Mouse (Mus musculus): ENCODE results near the gene Ly6g6c.
"Not testable (repeated sequence)": the region's sequence is repeated elsewhere in the genome, so short reads cannot be mapped to it uniquely, and the experiment has no call there.

The Ly6g6c gene

DNA sequence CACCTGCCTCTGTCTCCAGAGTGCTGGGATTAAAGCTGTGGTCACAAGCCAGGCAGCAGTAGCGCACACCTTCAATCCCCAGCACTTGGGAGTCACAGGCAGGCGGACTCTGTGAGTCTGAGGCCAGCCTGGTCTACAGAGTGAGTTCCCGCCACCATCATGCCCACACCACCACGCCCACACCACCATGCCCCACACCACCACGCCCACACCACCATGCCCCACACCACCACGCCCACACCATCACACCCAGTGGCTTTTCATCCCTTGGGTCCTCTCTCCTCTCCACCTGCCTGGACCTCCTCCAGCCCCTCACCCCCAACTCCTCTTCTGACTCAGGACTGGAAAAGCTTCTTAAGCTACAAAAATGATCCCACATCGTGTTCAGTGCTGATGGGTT is 33.3 kb upstream of the Ly6g6c start:
- no peak for DNase-seq

DNA sequence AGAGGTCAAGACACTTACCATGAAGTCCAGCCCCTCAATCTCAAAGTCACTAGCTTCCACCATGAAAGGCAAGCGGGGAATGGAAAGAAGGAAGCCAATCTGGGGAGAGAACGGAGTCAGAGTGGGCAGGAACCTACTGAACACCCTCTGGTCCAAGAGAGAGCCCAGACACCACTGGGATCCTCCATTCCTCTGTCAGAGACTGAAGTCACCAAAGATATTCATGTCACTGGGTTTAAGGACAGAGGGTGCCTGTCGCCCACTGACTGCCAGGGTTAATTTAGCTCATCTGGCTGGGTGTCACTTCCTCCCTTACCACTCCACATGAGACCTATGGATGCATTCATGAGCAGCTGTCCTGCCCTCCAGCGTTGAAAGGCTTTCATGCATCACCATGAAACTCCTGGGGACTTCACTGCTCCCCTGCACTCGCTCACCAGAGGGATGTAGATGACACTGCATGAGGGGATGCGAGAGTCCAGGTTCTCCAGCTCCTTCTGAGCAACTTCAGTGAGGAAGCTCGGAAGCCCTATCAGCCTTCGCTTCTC is 32.8 kb upstream of the Ly6g6c start:
- DNase-seq, result no peak

DNA sequence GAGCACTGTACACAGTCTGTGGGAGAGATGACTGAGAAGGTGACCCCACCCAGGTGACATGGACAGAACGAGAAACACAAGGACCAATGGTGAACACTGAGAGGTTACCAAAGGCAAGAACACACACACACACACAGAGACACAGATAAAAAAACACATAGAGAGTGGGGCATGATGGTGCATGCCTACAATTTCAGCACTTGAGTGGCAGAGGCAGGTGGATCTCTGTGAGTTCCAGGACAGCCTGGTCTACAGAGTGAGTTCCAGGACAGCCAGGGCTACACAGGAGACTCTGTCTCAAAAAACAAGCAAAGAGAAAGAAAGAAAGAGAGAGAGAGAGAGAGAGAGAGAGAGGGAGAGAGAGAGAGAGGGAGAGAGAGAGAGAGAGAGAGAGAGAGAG is 31.5 kb upstream of the Ly6g6c start:
- DNase-seq, result not testable (repeated sequence)

DNA sequence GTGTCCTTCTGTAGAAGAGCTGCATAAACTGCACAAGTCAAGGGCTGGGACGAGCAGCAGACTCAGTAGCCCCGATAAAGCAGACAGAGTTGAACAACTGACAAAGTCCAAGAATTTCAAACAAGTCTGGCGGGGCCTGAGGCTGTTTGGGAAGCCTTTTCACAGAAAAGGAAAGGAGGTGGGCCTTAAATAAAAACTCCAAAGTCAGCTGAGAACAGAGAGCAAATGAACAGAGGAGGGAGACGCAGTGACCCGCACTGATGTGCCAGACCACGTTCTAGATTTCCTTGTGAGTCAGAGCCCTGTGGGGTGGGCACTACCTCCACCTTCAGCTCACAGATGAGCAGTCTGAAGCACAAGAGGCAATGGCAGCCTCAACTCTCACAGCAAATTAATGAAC is 30.3 kb upstream of the Ly6g6c start:
- DNase-seq, result no peak

DNA sequence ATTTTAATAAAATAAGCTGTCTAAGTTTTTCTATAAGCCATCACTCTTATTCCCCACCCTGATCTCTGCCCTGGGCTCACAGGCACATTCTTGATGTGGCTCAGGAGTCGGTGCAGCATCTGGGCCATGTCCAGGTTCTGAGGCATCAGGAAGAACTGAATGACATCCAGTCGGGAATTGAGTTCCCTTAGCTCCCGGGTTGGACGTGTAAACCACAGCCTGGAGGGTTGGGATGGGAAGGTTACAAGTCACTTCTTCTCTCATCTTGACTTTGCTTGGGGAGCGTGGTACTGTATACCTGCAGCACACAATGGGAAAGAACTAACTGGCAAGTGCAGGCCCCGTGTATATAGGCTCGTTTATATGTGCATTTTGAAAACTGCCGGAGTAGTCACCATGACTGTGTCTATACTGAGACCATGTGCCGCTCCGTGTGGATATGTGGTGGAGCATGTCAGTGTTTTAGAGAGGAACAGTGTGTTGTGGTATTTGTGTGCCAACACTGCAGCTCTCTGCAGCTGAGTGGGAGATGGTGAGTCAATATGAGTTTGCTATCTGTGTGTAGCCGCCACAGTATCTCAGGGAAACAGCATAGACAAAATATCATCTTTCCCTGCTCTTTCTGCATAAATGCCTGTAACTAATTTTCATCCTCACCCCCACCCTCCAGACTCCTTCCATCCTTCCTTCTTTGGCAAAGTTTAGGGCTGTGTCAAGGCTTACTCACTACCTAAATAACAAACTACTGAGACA is 25.9 kb upstream of the Ly6g6c start:
- DNase-seq, result no peak

DNA sequence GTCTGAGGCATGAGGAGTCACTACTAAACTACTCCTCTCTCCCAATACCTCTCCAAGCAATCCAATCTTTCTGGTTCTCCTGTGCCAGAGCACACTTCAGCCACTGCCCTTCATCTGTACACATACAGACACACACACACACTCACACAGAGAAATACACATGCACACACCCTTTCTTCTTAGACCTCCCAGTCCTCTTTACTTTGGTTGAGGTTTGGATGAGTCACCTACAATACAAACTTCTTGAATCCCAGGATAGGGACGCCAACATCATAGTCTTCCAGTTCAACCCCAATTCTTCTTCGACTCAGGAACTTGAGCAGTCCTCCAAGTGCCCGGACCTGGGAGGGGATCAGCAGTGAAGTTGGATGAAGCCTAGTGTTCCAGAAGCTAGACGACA is 21.4 kb upstream of the Ly6g6c start:
- DNase-seq, result no peak

DNA sequence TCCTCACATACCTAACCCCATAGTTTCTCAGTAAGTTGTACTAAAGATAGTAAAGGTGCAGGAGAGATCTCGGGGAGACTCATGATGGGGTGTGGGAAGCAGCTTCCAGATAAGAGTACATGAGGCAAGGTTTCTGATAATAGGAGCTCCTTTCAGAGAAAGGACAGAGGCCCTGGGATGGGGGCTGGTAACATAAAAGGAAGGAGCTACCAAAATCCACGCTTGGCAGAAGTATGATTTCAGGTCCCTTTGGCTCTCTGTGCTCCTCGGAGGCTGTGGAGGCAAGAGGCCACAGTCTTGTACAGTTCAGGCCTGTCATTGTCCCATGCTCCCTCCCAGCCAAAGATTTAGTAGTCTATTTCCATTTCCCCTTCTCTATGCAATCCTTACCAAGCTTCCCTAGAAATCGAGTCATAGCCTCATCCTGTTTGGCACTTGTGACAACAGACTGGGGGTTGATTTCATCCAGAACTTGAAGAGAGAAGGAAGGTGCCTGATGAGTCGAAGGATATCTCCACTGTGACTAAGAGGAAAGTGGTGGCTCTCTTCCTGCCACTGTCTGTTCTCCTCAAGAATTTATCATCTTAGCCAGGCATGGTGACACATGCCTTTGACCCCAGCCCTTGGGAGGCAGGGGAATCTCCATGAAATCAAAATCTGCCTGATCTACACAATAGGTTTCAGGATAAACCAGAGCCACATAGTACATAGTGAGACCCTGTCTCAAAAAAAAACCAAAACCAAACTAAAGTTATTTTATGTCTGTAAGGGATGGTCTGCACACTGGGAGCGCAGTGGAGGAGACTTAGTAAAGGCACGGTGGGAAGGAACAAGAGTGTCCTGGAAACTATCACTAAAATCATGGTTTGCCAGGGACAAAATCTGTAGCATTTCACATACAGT is 20.0 kb upstream of the Ly6g6c start:
- DNase-seq, result no peak

DNA sequence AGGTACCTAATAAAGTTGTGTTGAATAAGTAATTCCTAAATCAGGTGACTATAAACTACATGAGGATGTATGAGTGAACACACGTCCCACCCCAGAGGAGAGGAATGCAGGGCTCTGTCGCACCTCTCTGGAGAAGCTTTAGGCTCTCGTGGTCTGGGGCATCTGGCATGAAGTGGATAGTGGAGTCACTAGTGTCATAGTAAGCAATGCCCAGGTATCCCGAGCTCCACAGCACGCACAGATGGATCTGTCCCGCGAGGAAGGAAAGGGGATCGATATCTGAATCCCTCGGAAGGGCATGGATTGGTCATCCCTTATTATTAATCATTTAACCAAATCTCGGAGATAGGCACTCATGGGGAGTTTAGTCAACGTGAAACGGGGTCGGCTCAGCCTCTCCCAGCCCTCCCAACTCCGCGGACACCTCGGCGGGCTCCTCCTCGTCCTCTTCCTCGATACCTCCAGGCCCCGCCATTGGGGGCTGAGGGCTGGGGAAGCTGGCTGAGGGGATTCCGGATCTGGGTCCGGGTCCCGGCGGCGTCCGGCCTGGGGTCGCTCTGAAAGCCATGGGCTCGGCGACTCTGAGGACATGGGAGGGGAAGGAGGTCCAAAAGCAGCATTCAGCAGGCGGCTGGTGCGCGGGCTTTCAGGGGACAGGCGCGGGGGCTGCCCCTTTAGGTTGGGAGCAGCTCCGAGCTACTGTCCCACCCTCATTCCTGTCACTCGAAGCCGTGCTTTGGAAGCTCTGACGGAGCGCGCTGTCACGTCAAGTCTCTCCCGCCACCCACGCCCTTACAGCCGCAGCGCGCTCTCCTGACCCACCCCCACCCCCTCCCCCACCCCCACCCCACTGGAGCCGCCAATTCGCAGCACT is 19.1 kb upstream of the Ly6g6c start:
- DNase-seq, result no peak

DNA sequence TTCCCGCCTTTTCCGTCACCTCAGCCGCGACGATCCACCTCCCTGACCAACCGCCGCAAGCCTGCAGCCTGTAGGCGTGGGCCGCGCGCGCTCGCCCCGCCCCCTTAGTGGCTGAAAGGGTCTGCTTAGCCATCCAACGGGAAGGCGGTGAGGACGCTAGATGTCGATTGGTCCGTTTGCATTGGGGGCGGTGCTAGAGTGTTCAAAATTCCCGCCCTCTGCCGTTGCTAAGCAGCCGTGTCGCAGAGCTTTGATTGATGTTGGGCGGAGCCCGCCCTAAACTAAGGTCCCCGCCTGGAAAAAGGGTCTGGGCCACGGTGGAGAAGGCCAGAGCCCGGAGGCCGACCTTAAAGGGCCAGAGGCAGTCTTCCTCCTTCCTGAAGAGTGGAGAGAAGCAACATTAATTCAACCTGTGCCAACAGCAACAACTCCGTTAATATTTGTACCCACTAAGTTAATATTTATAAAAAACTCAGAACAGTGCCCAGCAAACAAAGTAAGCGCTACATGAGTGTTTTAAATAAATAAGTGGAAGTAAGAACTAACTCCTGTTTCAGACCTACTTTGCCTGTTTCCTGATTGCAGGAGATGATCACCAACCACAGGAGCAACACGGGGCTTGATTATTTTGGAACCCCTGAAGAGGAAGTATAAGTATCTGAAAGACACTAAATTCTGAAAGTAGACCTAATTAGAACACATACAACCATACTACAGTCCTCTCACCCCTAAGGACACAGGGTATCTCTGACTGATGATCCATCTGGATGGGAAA is 18.3 kb upstream of the Ly6g6c start, which contains the start of gene Msh5:
Msh5 (minus strand) TSS at position 65 of the 775 bp plus-strand sequence.
- peak; percentile 98 for DNase-seq

DNA sequence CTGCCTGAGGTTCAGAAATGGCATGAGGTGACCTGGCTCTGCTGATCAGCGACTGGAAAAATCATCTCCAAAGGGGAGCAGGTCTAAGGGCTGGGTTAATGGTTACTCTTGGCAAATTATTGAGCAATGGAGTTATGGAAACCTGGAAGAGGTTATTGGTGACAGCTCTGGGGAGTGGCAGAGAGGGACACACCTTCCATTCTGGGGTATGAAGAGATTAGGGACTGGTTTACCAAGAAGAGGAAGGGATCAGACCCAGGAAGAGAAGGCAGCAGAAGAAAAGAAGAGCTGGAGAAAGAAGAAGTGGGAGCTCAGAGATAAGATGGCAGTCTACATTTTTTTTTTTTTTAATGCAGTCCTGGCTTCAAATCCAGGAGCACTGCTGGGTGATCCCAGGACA is 17.5 kb upstream of the Ly6g6c start:
- DNase-seq, result no peak

DNA sequence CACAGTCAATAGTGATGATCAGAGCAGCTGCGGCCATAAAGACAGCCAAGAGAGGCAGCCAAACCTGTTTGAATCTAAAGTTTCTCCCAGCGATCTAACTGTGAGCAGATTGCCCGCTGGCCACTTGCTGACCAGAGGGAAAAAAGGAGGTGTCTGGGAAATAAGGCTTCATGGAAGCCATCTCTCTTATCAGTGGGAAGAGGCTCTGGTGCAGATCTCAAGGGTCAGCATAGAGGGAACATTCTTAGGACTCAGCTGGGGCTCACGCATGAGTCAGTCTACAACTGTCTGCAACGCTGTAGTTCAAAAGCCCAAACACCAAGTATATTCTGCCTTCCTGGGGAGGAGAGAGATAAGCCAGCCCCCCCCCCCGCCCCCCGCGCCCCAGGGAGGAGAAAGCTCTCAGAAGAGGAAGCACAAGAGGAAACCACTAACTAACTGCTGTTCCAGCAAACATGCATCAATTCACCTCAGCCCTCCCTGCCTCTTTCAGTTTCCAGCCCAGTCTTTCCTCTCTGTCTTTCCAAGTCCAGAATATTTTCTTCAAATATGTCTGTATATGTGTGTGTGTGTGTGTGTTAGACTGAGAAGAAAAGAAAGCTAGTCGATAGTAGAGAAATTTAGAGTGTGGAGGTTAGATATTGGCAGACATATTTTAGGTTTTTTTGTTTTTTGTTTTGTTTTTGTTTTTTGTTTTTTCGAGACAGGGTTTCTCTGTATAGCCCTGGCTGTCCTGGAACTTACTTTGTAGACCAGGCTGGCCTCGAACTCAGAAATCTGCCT is 16.8 kb upstream of the Ly6g6c start:
- DNase-seq, result no peak

DNA sequence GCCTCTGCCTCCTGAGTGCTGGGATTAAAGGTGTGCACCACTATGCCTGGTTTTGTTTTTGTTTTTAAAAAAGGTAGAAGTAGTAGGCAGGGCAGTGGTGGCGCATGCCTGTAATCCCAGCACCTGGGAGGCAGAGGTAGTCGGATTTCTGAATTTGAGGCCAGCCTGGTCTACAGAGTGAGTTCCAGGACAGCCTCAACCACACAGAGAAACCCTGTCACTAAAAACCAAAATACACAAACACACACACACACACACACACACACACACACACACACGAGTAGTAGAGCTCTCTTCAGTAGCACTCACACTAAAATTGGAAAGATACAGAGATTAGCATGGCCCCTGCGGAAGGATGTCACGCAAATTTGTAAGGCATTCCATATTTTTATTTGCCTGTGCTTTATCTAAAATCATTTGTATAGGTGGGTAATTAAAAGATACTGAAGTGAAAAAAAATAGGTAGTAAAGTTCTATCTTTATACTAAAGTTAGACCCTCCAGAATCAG is 16.2 kb upstream of the Ly6g6c start:
- DNase-seq, result no peak

DNA sequence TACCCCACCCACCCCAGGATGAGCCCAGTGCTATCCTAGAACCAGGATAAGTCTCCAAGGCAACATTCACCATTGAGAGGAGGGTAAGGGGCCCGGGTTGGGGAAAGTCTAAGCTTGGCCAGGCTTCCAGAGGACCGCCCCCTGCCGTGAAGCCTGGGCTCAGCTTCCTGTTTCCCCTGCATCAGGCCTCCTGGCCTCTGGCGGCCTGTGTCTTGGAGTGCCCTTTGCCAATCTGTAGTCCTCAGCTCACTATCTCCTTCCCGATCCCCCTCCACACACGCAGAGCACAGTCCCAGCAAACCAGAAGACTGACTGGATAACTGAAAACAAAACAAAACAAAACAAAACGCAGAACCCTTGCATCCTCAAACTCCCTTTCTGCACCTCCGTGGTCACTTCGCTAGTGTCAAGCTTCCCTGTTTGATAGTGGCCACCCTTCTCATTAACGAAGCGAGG is 15.6 kb upstream of the Ly6g6c start, which contains the start of gene Clic1:
Clic1 (plus strand) TSS at position 406 of the 456 bp plus-strand sequence.
- peak; percentile 63 for DNase-seq

DNA sequence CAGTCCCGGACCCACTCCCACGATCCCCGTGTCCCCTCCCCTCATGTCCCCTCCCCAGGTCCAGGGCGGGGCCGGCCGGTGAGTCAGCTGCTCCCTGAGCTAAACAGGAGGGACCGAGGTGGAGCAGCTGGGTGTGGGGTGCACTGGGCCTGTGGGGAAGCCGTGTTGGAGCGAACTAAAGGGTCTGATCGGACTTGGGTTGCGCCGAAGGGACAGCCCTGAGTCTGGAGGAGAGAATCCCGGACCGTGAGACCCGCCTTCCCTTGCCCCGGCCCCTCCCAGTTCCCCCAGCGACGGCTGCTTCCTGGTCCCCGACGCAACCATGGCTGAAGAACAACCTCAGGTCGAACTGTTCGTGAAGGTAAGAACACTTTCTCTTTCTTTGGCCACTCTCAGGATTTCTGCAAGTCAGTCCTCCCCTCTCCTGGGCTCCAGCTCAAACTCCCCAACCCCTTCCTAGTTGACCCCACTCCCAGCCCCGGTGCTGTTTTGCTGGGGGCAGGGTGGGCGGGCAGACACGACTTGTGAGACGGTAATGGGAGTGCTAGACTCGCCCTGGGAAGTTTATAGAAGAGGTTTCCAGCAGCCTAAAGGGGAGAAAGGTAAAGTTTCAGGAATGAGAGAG is 14.9 kb upstream of the Ly6g6c start:
- peak; percentile 84 for DNase-seq

DNA sequence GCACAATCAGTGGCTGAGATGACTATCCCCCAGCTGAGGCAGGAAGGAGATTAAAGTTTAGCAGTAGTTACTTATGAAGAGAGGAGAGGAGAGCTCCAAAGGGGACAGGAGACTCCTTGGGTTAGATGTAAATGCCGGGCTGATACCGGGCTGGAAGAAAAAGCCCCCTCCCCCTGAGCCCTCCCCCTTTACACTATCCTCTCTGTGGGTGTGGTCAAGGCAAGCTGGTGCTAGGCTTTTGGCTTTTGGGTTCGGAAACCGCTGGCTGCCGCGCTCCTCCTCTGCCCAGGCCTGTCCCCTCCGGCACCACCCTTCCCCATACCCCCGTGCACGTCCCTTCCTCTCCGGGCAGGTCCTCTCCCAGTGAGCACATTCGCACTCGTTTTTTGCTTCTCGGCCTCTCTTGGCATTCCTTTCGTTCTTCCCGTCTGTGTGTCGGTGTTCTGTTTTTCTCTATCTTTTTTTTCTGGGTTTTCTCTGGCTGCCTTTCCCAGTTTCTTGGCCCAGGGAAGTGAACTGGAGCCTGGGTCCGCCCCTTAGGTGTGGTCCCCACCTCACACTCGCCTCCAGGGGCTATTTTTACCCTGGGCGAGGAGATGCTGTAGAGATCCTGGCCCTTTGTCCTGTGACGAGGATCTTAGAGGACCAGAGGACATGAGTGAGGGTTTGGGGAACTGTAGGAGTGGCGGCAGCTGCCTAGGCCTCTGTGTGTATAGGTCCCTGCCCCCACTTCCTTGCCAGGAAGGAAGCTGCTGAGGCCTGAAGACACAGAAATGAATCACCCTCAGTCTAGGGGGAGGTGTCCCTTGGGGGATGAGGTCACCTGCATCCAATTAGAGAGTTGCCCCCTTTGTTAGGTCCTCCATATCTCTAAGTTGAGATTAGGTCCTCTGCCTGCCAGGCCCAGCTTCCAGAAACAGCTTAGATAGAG is 13.8 kb upstream of the Ly6g6c start:
- DNase-seq, result peak; percentile 76

DNA sequence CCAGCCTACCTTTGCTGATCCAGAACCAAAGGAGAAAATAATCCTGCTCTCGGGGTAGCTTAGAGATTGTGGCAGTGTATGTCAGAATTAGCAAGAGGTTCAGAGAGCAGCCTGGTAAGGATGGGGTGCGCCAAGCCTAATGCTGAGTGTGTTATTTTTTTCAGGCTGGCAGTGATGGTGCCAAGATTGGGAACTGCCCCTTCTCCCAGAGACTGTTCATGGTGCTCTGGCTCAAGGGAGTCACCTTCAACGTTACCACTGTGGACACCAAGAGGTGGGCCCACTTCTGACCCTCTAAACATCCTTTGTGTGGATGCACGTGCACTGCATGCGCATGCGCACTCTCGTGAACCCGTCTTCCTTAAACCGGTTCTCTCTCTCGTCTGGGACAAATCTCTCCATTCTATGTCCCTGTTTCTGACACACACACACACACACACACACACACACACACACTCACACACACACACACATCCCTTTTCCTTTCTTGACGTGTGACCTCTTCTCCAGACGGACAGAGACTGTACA is 12.9 kb upstream of the Ly6g6c start:
- DNase-seq, result no peak

DNA sequence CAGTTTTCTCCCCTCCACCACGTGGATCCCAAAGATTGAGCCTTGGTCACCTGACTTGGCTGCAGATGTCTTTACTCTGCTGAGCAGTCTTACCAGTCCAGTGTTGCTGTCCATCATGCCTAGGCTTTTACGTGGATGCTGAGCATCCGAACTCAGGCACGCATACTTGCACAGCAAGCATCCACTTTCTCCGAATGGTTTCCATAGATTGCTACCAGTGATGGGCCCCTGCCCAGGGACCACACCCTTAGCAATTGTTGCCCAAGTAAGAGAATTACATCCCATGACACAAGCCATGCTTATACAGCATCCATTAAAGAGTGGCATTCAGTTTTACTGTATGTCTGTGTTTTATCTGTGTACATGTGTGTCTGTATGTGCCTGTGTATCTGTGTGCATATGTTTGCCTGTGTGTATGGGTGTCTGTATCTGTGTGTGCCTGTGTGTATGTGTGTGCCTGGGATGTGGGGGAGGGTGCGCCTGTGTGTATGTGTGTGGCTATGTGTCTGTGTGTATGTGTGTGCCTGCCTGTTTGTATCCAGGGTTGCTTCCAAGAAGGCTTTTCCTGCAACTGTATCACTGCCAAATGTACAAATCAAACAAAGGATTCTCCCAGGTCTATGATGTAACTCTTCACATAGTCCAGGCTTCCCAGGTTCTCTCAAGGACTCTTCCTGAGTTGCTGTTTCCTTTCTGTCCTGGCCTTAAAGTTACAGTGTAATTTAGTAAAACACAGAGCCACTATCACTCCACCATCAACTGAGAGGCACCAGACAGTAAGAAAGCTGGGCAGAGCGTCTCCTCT is 9.3 kb upstream of the Ly6g6c start:
- no peak for DNase-seq

DNA sequence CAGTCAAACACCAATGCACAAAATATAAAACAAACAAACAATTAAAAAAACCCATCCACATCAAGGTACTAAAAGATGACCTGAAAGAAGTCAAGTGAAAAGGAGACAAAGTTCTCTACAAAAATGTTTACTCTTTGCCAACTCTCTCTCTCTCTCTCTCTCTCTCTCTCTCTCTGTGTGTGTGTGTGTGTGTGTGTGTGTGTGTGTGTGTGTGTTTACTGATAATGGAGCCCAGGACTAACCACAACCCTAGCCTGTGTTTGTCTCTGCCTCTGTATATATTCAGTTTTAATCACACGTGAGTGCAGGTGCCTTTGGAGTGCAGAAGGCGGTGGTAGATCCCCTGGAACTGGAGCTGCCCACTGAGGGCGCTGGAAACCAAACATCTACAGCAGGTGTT is 8.1 kb upstream of the Ly6g6c start:
- no peak for DNase-seq

Measured in lung, postnatal 14 days (tissue).